Mouse (Mus musculus) thymus, adult 2 months (tissue): ENCODE data around the gene Pycr2. TPM values are rescaled to one million over a fixed set of nuclear protein-coding genes. Genes with fewer than 3 reads are reported as not detected.
A peak's percentile ranks its signal among the peaks of the same experiment; 100 is the strongest.
"Not testable (repeated sequence)": the region's sequence is repeated elsewhere in the genome, so short reads cannot be mapped to it uniquely, and the experiment has no call there.

Experiments
- DNase-seq: peaks from one replicate; pipeline ENCODE4 v3.0.0; 2021
- H3K27ac ChIP-seq: fragments of 200-500 bp; 2 replicates; pipeline ENCODE4 v1.5.1; 2012; ENCODE audit warnings: low read length, control low read depth; ENCODE audit not compliant: control insufficient read depth, insufficient read depth
- H3K27me3 ChIP-seq: fragments of 200-500 bp; 2 replicates; pipeline ENCODE4 v1.6.1; 2012; ENCODE audit warnings: mild to moderate bottlenecking, low read length, moderate library complexity, mixed read lengths; ENCODE audit not compliant: control insufficient read depth, insufficient read depth
- H3K36me3 ChIP-seq: fragments of 200-500 bp; 2 replicates; pipeline ENCODE4 v1.6.1; 2012; ENCODE audit warnings: mild to moderate bottlenecking, low read length, moderate library complexity; ENCODE audit not compliant: control insufficient read depth, insufficient read depth
- H3K4me1 ChIP-seq: fragments of 200-500 bp; replicated peaks from 2 replicates; pipeline ENCODE4 v1.6.1; 2012; ENCODE audit warnings: low read length; ENCODE audit not compliant: control insufficient read depth, insufficient read depth
- H3K4me3 ChIP-seq: fragments of 200-500 bp; 2 replicates; pipeline ENCODE4 v1.5.1; 2012; ENCODE audit warnings: mild to moderate bottlenecking, low read length, control low read depth, moderate library complexity; ENCODE audit not compliant: control insufficient read depth, insufficient read depth
- CTCF ChIP-seq: fragments of 200-500 bp; IDR thresholded peaks from 2 replicates; pipeline ENCODE4 v1.5.1; 2012; ENCODE audit warnings: mild to moderate bottlenecking, control low read depth, low read length, moderate library complexity, borderline replicate concordance; ENCODE audit not compliant: control insufficient read depth, poor library complexity, insufficient read depth; ENCODE audit errors: extremely low read depth
- POLR2A ChIP-seq: fragments of 200-500 bp; IDR thresholded peaks from 2 replicates; pipeline ENCODE4 v1.6.1; 2012; ENCODE audit warnings: mild to moderate bottlenecking, low read length, control low read depth, moderate library complexity; ENCODE audit not compliant: control insufficient read depth, poor library complexity, insufficient read depth; ENCODE audit errors: extremely low read depth
- WGBS: fragments of 180-500 bp; shearing (Covaris S2); methylation state at CpG from one replicate; pipeline ENCODE4 v1.1.7; 2018; 5-methylcytosine and 5-hydroxymethylcytosine counted together
- polyA plus RNA-seq: library from polyadenylated mRNA; depleted of rRNA; stranded (reverse); fragments of >200 nt; gene quantifications from 2 replicates; pipeline ENCODE4 v1.2.3, GENCODE M21; 2012

Pycr2 gene
- polyA plus RNA-seq, 1 experiment: 101 TPM

DNA sequence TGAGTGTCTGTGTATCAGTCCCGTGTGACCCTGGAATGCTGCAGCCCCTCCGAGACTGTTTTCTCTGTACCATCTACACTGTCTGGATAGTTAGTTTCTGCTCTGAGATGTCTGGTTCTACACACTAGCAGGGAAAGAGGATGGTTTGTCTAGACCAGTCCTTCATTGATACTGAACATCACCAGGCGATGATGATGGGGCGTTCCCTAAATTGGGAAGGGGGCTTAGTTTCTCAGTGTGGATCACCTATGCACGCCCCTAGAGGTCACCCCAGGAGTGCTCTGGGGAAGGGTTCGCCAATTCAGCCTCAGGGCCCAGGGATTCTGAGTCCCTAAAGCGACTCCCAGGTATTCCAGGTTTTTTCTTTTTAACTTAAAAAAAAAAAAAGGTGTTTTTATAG lies 14.9 kb upstream of the Pycr2 start:
- no peaks in the 10 kb centered on the region for H3K36me3 ChIP-seq
- no peak overlapping the region for H3K27ac ChIP-seq
- TF ChIP-seq POLR2A: no peak
- no peak for TF ChIP-seq CTCF
- DNase-seq: no peak
- WGBS: 85% methylated on average over 7 of the region's 7 CpGs
- H3K4me1 ChIP-seq: peaks cover 40% of the 10 kb centered on the region
- H3K4me3 ChIP-seq: no peak overlapping the region
- no peaks in the 10 kb centered on the region for H3K27me3 ChIP-seq

GRCm38 (mm10) chr1:180889841-180890240 lies 14.3 kb upstream of the Pycr2 start:
- Histone ChIP-seq H3K27me3 (no peaks in the 10 kb centered on the region), H3K4me1 (peaks cover 36% of the 10 kb centered on the region), H3K4me3 (no peak overlapping the region), H3K36me3 (no peaks in the 10 kb centered on the region), H3K27ac (no peak overlapping the region)
- no peak for TF ChIP-seq POLR2A
- 0 out of 2 replicates have a peak, but pooled peaks have one; percentile 35 for TF ChIP-seq CTCF
- peak; percentile 78 for DNase-seq
- WGBS: 38% methylated on average over 6 of the region's 6 CpGs

- Histone ChIP-seq H3K36me3 (no peaks in the 10 kb centered on the region), H3K27ac (no peak within 1 kb of the TSS), H3K4me1 (peaks cover 16% of the 10 kb centered on the region), H3K27me3 (no peaks in the 10 kb centered on the region), H3K4me3 (no peak within 1 kb of the TSS)
- no peak for DNase-seq
- WGBS: 91% methylated on average over 10 of the region's 10 CpGs
- TF ChIP-seq POLR2A: no peak
- TF ChIP-seq CTCF: no peak
Observed at GRCm38 (mm10) chr1:180892808-180893207, 11.3 kb upstream of the Pycr2 start, which contains the start of gene Lefty2. Gene Lefty2, plus strand, starts transcription at chr1:180893108.

DNA sequence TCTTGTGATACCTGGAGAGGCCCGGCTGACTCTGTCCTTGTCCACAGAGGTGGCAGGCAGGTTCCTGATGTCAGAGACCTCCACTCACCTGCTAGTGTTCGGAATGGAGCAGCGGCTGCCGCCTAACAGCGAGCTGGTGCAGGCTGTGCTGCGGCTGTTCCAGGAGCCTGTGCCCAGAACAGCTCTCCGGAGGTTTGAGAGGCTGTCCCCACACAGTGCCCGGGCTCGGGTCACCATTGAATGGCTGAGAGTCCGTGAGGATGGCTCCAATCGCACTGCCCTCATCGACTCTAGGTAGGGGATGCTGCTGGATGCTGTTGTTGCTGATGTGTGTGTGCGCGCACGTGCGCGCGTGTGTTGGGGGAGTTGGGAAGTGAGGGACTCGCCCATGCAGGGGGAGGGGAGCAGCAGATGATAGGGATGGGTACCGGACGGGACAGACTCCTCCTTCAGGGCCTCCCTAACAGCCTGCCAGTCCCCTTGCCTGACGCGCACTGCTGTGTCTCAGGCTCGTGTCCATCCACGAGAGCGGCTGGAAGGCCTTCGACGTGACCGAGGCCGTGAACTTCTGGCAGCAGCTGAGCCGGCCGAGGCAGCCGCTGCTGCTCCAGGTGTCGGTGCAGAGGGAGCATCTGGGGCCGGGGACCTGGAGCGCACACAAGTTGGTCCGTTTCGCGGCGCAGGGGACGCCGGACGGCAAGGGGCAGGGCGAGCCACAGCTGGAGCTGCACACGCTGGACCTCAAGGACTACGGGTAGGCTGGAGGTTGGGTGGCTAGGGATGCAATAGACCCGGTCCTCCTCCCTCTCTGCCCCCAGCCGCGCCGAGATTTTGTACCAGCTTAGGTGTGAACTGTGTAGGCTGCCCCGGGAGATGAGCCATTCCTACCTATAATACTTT lies 9.8 kb upstream of the Pycr2 start:
- not testable (repeated sequence) for H3K4me1 ChIP-seq, H3K27ac ChIP-seq, DNase-seq, H3K27me3 ChIP-seq, H3K36me3 ChIP-seq, H3K4me3 ChIP-seq
- WGBS: 40% methylated on average over 51 of the region's 51 CpGs

- WGBS: 0% methylated on average over 4 of the region's 4 CpGs
- no peak for DNase-seq
- H3K27me3 ChIP-seq: no peaks in the 10 kb centered on the region
Observed at GRCm38 (mm10) chr1:180901107-180901506, 3.0 kb upstream of the Pycr2 start.

GRCm38 (mm10) chr1:180902915-180903314 lies 1.2 kb upstream of the Pycr2 start:
- TF ChIP-seq CTCF: no peak
- no peak for TF ChIP-seq POLR2A
- Histone ChIP-seq H3K36me3 (0 out of 2 replicates have a peak, but pooled peaks cover 4% of the 10 kb centered on the region), H3K27ac (no peak overlapping the region), H3K27me3 (no peaks in the 10 kb centered on the region), H3K4me1 (peaks cover 9% of the 10 kb centered on the region), H3K4me3 (no peak overlapping the region)
- 76% methylated on average over 5 of the region's 5 CpGs for WGBS
- DNase-seq: no peak

More at GRCm38 (mm10) chr1:180901107-180901506, 3.0 kb upstream of the Pycr2 start:
- Histone ChIP-seq H3K36me3 (no peaks in the 10 kb centered on the region), H3K4me1 (peaks cover 9% of the 10 kb centered on the region), H3K27ac (no peak overlapping the region), H3K4me3 (no peak overlapping the region)
- TF ChIP-seq POLR2A (no peak), CTCF (no peak)

DNA sequence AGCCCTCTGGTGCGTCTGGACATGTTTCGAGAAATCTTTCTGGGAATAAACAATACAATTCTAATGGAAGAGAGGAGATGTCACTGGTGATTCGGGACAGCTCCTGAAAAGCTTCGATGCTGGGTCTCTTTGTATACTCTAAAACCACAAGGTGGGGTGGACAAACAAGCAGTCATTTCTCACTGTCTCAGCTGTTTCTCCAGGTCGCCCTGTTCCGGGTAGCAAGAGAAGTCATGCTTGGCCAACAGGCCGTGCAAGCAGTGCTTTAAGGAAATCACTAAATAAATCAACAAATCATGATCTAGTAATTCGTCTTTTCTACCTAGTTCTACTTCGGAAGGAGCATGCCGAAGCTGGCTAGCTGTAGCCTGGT lies 441 bp upstream of the Pycr2 start:
- Histone ChIP-seq H3K27ac (peak overlapping the region; percentile 10; the same call in 1 of the 2 replicates), H3K36me3 (0 out of 2 replicates have a peak, but pooled peaks cover 4% of the 10 kb centered on the region), H3K4me3 (no peak overlapping the region), H3K27me3 (no peaks in the 10 kb centered on the region), H3K4me1 (peaks cover 13% of the 10 kb centered on the region)
- DNase-seq: no peak
- TF ChIP-seq POLR2A: no peak
- no peak for TF ChIP-seq CTCF
- WGBS: 30% methylated on average over 10 of the region's 10 CpGs
